Comparison of ENCODE assay signal across 8 mouse cellular contexts in genomic region chr1:133164591-133165011, GRCm38 (mm10). TPM values are rescaled to one million over a fixed set of nuclear protein-coding genes. Genes with fewer than 3 reads are reported as not detected.
DNase-seq lines count a peak whose midpoint lies in the region; ATAC-seq lines count a peak whose summit lies in the region.

No protein-coding gene starts in this region.

- H3K4me1 ChIP-seq in heart, embryonic 11.5 days (ENCODE audit: control insufficient read depth, insufficient read depth, low read length) = no peaks in the 10 kb centered on the region
- H3K4me1 ChIP-seq in forebrain, embryonic 16.5 days (replicated peaks; ENCODE audit: control insufficient read depth, insufficient read depth, low read length) = peaks cover 14% of the 10 kb centered on the region
- H3K4me1 ChIP-seq in stomach, embryonic 15.5 days = peaks cover 21% of the 10 kb centered on the region; the same call in 1 of the 2 replicates

- DNase-seq in heart, postnatal 25 days (ENCODE audit: low spot score) = no peak
- peak; percentile 9 for DNase-seq in Muller cell, postnatal 12 days (ENCODE audit: inconsistent ontology term)
- peak; percentile 35 to 61 for DNase-seq in kidney, postnatal 4 days
- DNase-seq in spleen, postnatal 14 days (ENCODE audit: low spot score in 2 of 2) = no peak
- no peak for DNase-seq in layer of hippocampus, postnatal 10 days (ENCODE audit: low spot score in 2 of 2)

- peaks cover 69% of the 10 kb centered on the region for H3K27me3 ChIP-seq in heart, embryonic 11.5 days (ENCODE audit: control insufficient read depth, insufficient read depth, low read length)
- H3K27me3 ChIP-seq in forebrain, embryonic 16.5 days (replicated peaks; ENCODE audit: control insufficient read depth, insufficient read depth, low read length) = peaks cover 25% of the 10 kb centered on the region
- H3K27me3 ChIP-seq in stomach, embryonic 15.5 days (replicated peaks) = peaks cover 22% of the 10 kb centered on the region

- 2% methylated on average over 10 of the region's 10 CpGs for WGBS in heart, embryonic 11.5 days (ENCODE audit: insufficient replicate concordance)
- 8% methylated on average over 10 of the region's 10 CpGs for WGBS in forebrain, embryonic 16.5 days
- WGBS in stomach, embryonic 15.5 days = 7% methylated on average over 10 of the region's 10 CpGs

- H3K4me2 ChIP-seq in heart, embryonic 11.5 days = peak overlapping the region; percentile 94
- peak overlapping the region; percentile 97 for H3K4me2 ChIP-seq in forebrain, embryonic 16.5 days (ENCODE audit: low read length)
- H3K4me2 ChIP-seq in stomach, embryonic 15.5 days = peak overlapping the region; percentile 98

- intact Hi-C loops in heart, postnatal 25 days (cut with DNase I) = no loop called here

- H3K9ac ChIP-seq in heart, embryonic 11.5 days (ENCODE audit: low read depth, low read length) = peak overlapping the region; percentile 65
- H3K9ac ChIP-seq in forebrain, embryonic 16.5 days (replicated peaks; ENCODE audit: low read depth, low read length) = no peak overlapping the region
- H3K9ac ChIP-seq in stomach, embryonic 15.5 days = peak overlapping the region; percentile 66; the same call in 1 of the 2 replicates

- no peak overlapping the region for H3K27ac ChIP-seq in heart, embryonic 11.5 days (ENCODE audit: low read depth, low read length)
- no peak overlapping the region for H3K27ac ChIP-seq in forebrain, embryonic 16.5 days (ENCODE audit: low read length)
- H3K27ac ChIP-seq in stomach, embryonic 15.5 days = peak overlapping the region; percentile 86

- peak overlapping the region; percentile 64 for H3K4me3 ChIP-seq in heart, embryonic 11.5 days (ENCODE audit: low read depth, low read length)
- peak overlapping the region; percentile 57 for H3K4me3 ChIP-seq in forebrain, embryonic 16.5 days (replicated peaks; ENCODE audit: low read length)
- H3K4me3 ChIP-seq in stomach, embryonic 15.5 days (replicated peaks) = peak overlapping the region; percentile 55

- no peaks in the 10 kb centered on the region for H3K36me3 ChIP-seq in heart, embryonic 11.5 days (ENCODE audit: control insufficient read depth, insufficient read depth, low read length)
- H3K36me3 ChIP-seq in forebrain, embryonic 16.5 days (ENCODE audit: control insufficient read depth, insufficient read depth) = no peaks in the 10 kb centered on the region
- no peaks in the 10 kb centered on the region for H3K36me3 ChIP-seq in stomach, embryonic 15.5 days

- no peaks in the 10 kb centered on the region for H3K9me3 ChIP-seq in heart, embryonic 11.5 days (replicated peaks; ENCODE audit: control insufficient read depth, low read length)
- no peaks in the 10 kb centered on the region for H3K9me3 ChIP-seq in forebrain, embryonic 16.5 days (ENCODE audit: control insufficient read depth, low read length)
- no peaks in the 10 kb centered on the region for H3K9me3 ChIP-seq in stomach, embryonic 15.5 days

- ATAC-seq in heart, embryonic 11.5 days (replicated peaks; ENCODE audit: insufficient number of reproducible peaks, low FRiP score, low TSS enrichment) = no peak
- ATAC-seq in forebrain, embryonic 16.5 days = no peak
- ATAC-seq in stomach, embryonic 15.5 days (ENCODE audit: insufficient read depth, low FRiP score, low read depth) = peak; percentile 75

RNA-seq across cellular contexts. Expression of gene Plekha6, which starts 0.6 kb away (rescaled TPM):
- polyA plus RNA-seq in heart, embryonic 11.5 days (2014; fragmentation: Nextera tagmentation; extraction: Ambion mirVana) = 13.6 and 14.8 TPM in 2 replicates
- 10 to 100 TPM; 66.5 to 77.1 TPM for total RNA-seq in heart, postnatal 25 days (2021)
- polyA plus RNA-seq in forebrain, embryonic 16.5 days (2015; fragmentation: Nextera tagmentation; extraction: Ambion mirVana) = 10.7 and 11.7 TPM in 2 replicates
- 16.5 and 17.4 TPM in 2 replicates for polyA plus RNA-seq in stomach, embryonic 15.5 days (2015; fragmentation: Nextera tagmentation; extraction: Ambion mirVana)
- 10 to 100 TPM; 54.8 to 65.7 TPM for total RNA-seq in layer of hippocampus, postnatal 10 days (2021)

RNA-seq across cellular contexts. Expression of gene Ppp1r15b, which starts 33.7 kb away (rescaled TPM):
- 33.6 and 40.8 TPM in 2 replicates for polyA plus RNA-seq in heart, embryonic 11.5 days (2014; fragmentation: Nextera tagmentation; extraction: Ambion mirVana)
- 10 to 100 TPM; 22.1 to 27.3 TPM for total RNA-seq in heart, postnatal 25 days (2021)
- 36.3 and 40.3 TPM in 2 replicates for polyA plus RNA-seq in forebrain, embryonic 16.5 days (2015; fragmentation: Nextera tagmentation; extraction: Ambion mirVana)
- 39.3 and 47.8 TPM in 2 replicates for polyA plus RNA-seq in stomach, embryonic 15.5 days (2015; fragmentation: Nextera tagmentation; extraction: Ambion mirVana)
- 10 to 100 TPM; 44.5 to 45.0 TPM for total RNA-seq in layer of hippocampus, postnatal 10 days (2021)

Comparison
In these comparisons a context has a peak if more than half of its experiments do, and no peak if none do; other contexts are left out.
1. DNase-seq: peak in Muller cell, postnatal 12 days (single experiment) and kidney, postnatal 4 days (2 of 2); none in heart, postnatal 25 days (single experiment), spleen, postnatal 14 days (0 of 2) and layer of hippocampus, postnatal 10 days (0 of 2).
2. Peak in every context shown above with its lines, with median percentiles within 50 percentile points of each other: H3K4me2 ChIP-seq and H3K4me3 ChIP-seq.